Mouse (Mus musculus) kidney, adult 2 months (tissue): ENCODE results near the gene Ripk1.

Source experiments
- CTCF ChIP-seq: fragments of 200-500 bp; conservative IDR thresholded peaks from 2 replicates; pipeline ENCODE4 v1.5.1; 2011; ENCODE audit warnings: low read depth, mild to moderate bottlenecking, control low read depth, low read length, moderate library complexity, mixed read lengths; ENCODE audit not compliant: insufficient read depth, insufficient read length
- POLR2A ChIP-seq: fragments of 200-500 bp; IDR thresholded peaks from one replicate; pipeline ENCODE4 v1.6.1; 2011; ENCODE audit warnings: low read depth, low read length, control low read depth

- no peak for TF ChIP-seq CTCF
- TF ChIP-seq POLR2A = no peak
These were observed 49.5 kb downstream of the Ripk1 start for GRCm38 (mm10) chr13:34051692-34052091.
